Mouse (Mus musculus) kidney, embryonic 16.5 days (tissue): ENCODE measurements around the gene Lamb3. TPM values are rescaled to one million over a fixed set of nuclear protein-coding genes. Genes with fewer than 3 reads are reported as not detected.

Experiments used
- ATAC-seq: fragments of 200-750 bp; cut with Nextera tagmentation; 2 replicates; pipeline ENCODE4 v1.8.0; 2017; ENCODE audit warnings: moderate TSS enrichment; ENCODE audit not compliant: low FRiP score, low TSS enrichment
- H3K27ac ChIP-seq: fragments of 300-500 bp; sonication (generic); 2 replicates; pipeline ENCODE4 v1.5.1; 2014; ENCODE audit warnings: low read length
- H3K27me3 ChIP-seq: fragments of 300-500 bp; sonication (generic); 2 replicates; pipeline ENCODE4 v1.6.1; 2014; ENCODE audit warnings: low read length, control low read depth, mixed read lengths; ENCODE audit not compliant: insufficient read depth
- H3K36me3 ChIP-seq: fragments of 300-500 bp; sonication (generic); 2 replicates; pipeline ENCODE4 v1.6.1; 2014; ENCODE audit warnings: low read length, control low read depth, mixed read lengths; ENCODE audit not compliant: insufficient read depth
- H3K4me1 ChIP-seq: fragments of 300-500 bp; sonication (generic); 2 replicates; pipeline ENCODE4 v1.6.1; 2014; ENCODE audit warnings: low read length, control low read depth, mixed read lengths; ENCODE audit not compliant: insufficient read depth
- H3K4me2 ChIP-seq: fragments of 300-500 bp; sonication (generic); replicated peaks from 2 replicates; pipeline ENCODE4 v1.6.1; 2014; ENCODE audit warnings: low read depth, low read length
- H3K4me3 ChIP-seq: fragments of 300-500 bp; sonication (generic); 2 replicates; pipeline ENCODE4 v1.5.1; 2014; ENCODE audit warnings: mild to moderate bottlenecking, low read length
- H3K9ac ChIP-seq: fragments of 300-500 bp; sonication (generic); replicated peaks from 2 replicates; pipeline ENCODE4 v1.6.1; 2014; ENCODE audit warnings: low read length
- H3K9me3 ChIP-seq: fragments of 300-500 bp; sonication (generic); 2 replicates; pipeline ENCODE4 v1.6.1; 2016; ENCODE audit warnings: low read length, control low read depth
- WGBS: fragments of 180-500 bp; shearing (Covaris S2); extraction: QIAGEN DNeasy Blood & Tissue Kit; methylation state at CpG from one replicate; pipeline ENCODE4 v1.1.7; 2014; 5-methylcytosine and 5-hydroxymethylcytosine counted together
- polyA plus RNA-seq: library from polyadenylated mRNA; unstranded; fragments of >200 nt; fragmentation: Nextera tagmentation; extraction: Ambion mirVana; gene quantifications from 2 replicates; pipeline ENCODE4 v1.2.1, GENCODE M21; 2015

The Lamb3 gene
- polyA plus RNA-seq, 1 experiment from 2014 or later, result 2.3 TPM

GRCm38 (mm10) chr1:193316358-193316750 lies 108.9 kb downstream of the Lamb3 start:
- Histone ChIP-seq H3K27me3 (no peaks in the 10 kb centered on the region), H3K27ac (peak overlapping the region; percentile 85), H3K4me3 (no peak overlapping the region), H3K9me3 (no peaks in the 10 kb centered on the region), H3K4me1 (peaks cover 19% of the 10 kb centered on the region), H3K36me3 (no peaks in the 10 kb centered on the region), H3K9ac (no peak overlapping the region), H3K4me2 (no peak overlapping the region)
- no peak for ATAC-seq
- WGBS, result 65% methylated on average over 9 of the region's 9 CpGs

GRCm38 (mm10) chr1:193317159-193317559 lies 109.7 kb downstream of the Lamb3 start:
- no peaks in the 10 kb centered on the region for H3K36me3 ChIP-seq
- H3K4me2 ChIP-seq, result no peak overlapping the region
- peak; percentile 39; the same call in 1 of the 2 replicates for ATAC-seq
- no peak overlapping the region for H3K9ac ChIP-seq
- H3K27ac ChIP-seq, result peak overlapping the region; percentile 47; the same call in 1 of the 2 replicates
- 41% methylated on average over 6 of the region's 6 CpGs for WGBS
- H3K4me3 ChIP-seq, result no peak overlapping the region
- H3K9me3 ChIP-seq, result no peaks in the 10 kb centered on the region
- H3K4me1 ChIP-seq, result peaks cover 19% of the 10 kb centered on the region
- no peaks in the 10 kb centered on the region for H3K27me3 ChIP-seq

- Histone ChIP-seq H3K27ac (no peak overlapping the region), H3K4me3 (no peak overlapping the region), H3K4me2 (no peak overlapping the region), H3K27me3 (no peaks in the 10 kb centered on the region), H3K9ac (no peak overlapping the region), H3K36me3 (no peaks in the 10 kb centered on the region), H3K9me3 (no peaks in the 10 kb centered on the region), H3K4me1 (0 out of 2 replicates have a peak, but pooled peaks cover 10% of the 10 kb centered on the region)
- 70% methylated on average over 3 of the region's 3 CpGs for WGBS
- no peak for ATAC-seq
These were observed 112.2 kb downstream of the Lamb3 start for GRCm38 (mm10) chr1:193319721-193320120.

GRCm38 (mm10) chr1:193320398-193320797 lies 112.9 kb downstream of the Lamb3 start:
- 88% methylated on average over 8 of the region's 8 CpGs for WGBS
- Histone ChIP-seq H3K9ac (no peak overlapping the region), H3K9me3 (no peaks in the 10 kb centered on the region), H3K36me3 (no peaks in the 10 kb centered on the region), H3K4me2 (no peak overlapping the region), H3K27me3 (no peaks in the 10 kb centered on the region), H3K4me3 (no peak overlapping the region), H3K27ac (no peak overlapping the region), H3K4me1 (0 out of 2 replicates have a peak, but pooled peaks cover 7% of the 10 kb centered on the region)
- ATAC-seq, result no peak

- 0 out of 2 replicates have a peak, but pooled peaks cover 4% of the 10 kb centered on the region for H3K4me1 ChIP-seq
- H3K4me3 ChIP-seq, result no peak overlapping the region
- no peak overlapping the region for H3K9ac ChIP-seq
- no peaks in the 10 kb centered on the region for H3K27me3 ChIP-seq
- H3K27ac ChIP-seq, result no peak overlapping the region
- H3K9me3 ChIP-seq, result no peaks in the 10 kb centered on the region
- no peak overlapping the region for H3K4me2 ChIP-seq
- ATAC-seq, result no peak
- WGBS, result 94% methylated on average over 6 of the region's 6 CpGs
- no peaks in the 10 kb centered on the region for H3K36me3 ChIP-seq
These were observed 116.2 kb downstream of the Lamb3 start for GRCm38 (mm10) chr1:193323686-193324085.

GRCm38 (mm10) chr1:193324224-193324623 lies 116.7 kb downstream of the Lamb3 start:
- H3K9me3 ChIP-seq, result no peaks in the 10 kb centered on the region
- H3K27me3 ChIP-seq, result no peaks in the 10 kb centered on the region
- 0 out of 2 replicates have a peak, but pooled peaks cover 4% of the 10 kb centered on the region for H3K4me1 ChIP-seq
- no peak overlapping the region for H3K4me2 ChIP-seq
- WGBS, result 41% methylated on average over 2 of the region's 2 CpGs
- no peak overlapping the region for H3K27ac ChIP-seq
- no peak overlapping the region for H3K9ac ChIP-seq
- H3K4me3 ChIP-seq, result no peak overlapping the region
- no peaks in the 10 kb centered on the region for H3K36me3 ChIP-seq
- no peak for ATAC-seq

- 88% methylated on average over 6 of the region's 6 CpGs for WGBS
- no peak overlapping the region for H3K4me3 ChIP-seq
- no peak overlapping the region for H3K27ac ChIP-seq
- H3K4me2 ChIP-seq, result no peak overlapping the region
- H3K27me3 ChIP-seq, result no peaks in the 10 kb centered on the region
- no peak for ATAC-seq
- H3K4me1 ChIP-seq, result peaks cover 10% of the 10 kb centered on the region; the same call in 1 of the 2 replicates
- H3K9ac ChIP-seq, result no peak overlapping the region
- no peaks in the 10 kb centered on the region for H3K9me3 ChIP-seq
- H3K36me3 ChIP-seq, result no peaks in the 10 kb centered on the region
These were observed 118.4 kb downstream of the Lamb3 start for GRCm38 (mm10) chr1:193325891-193326290.

GRCm38 (mm10) chr1:193326456-193327145 lies 119.1 kb downstream of the Lamb3 start:
- Histone ChIP-seq H3K4me3 (no peak overlapping the region), H3K36me3 (no peaks in the 10 kb centered on the region), H3K4me1 (peaks cover 10% of the 10 kb centered on the region; the same call in 1 of the 2 replicates), H3K4me2 (no peak overlapping the region), H3K9me3 (no peaks in the 10 kb centered on the region), H3K27ac (peak overlapping the region; percentile 65; the same call in 1 of the 2 replicates), H3K9ac (no peak overlapping the region), H3K27me3 (no peaks in the 10 kb centered on the region)
- ATAC-seq, result peak; percentile 67
- WGBS, result 41% methylated on average over 7 of the region's 7 CpGs

- no peak overlapping the region for H3K4me2 ChIP-seq
- H3K27me3 ChIP-seq, result no peaks in the 10 kb centered on the region
- H3K9ac ChIP-seq, result no peak overlapping the region
- H3K36me3 ChIP-seq, result no peaks in the 10 kb centered on the region
- H3K4me3 ChIP-seq, result no peak overlapping the region
- no peak overlapping the region for H3K27ac ChIP-seq
- ATAC-seq, result no peak
- peaks cover 10% of the 10 kb centered on the region; the same call in 1 of the 2 replicates for H3K4me1 ChIP-seq
- WGBS, result 60% methylated on average over 1 of the region's 1 CpGs
- H3K9me3 ChIP-seq, result no peaks in the 10 kb centered on the region
These were observed 119.7 kb downstream of the Lamb3 start for GRCm38 (mm10) chr1:193327216-193327615.

- 58% methylated on average over 5 of the region's 5 CpGs for WGBS
- Histone ChIP-seq H3K9ac (no peak overlapping the region), H3K4me3 (no peak overlapping the region), H3K4me2 (no peak overlapping the region), H3K9me3 (no peaks in the 10 kb centered on the region), H3K4me1 (peaks cover 10% of the 10 kb centered on the region; the same call in 1 of the 2 replicates), H3K27me3 (no peaks in the 10 kb centered on the region), H3K36me3 (no peaks in the 10 kb centered on the region), H3K27ac (no peak overlapping the region)
- ATAC-seq, result no peak
These were observed 120.2 kb downstream of the Lamb3 start for GRCm38 (mm10) chr1:193327686-193328085.
